Mouse (Mus musculus) ES-CJ7 (cell line): Measurements from ENCODE around the gene Coq9.

ENCODE experiments used
- DNase-seq: peaks from one replicate; pipeline ENCODE4 v3.0.0; 2011; ENCODE audit warnings: low read depth, low spot score

Gene Coq9

GRCm38 (mm10) chr8:94837662-94838574, at the start of gene Coq9, which contains the start of gene Ciapin1:
TSS of gene Coq9 (plus strand) at chr8:94838321.
TSS of gene Ciapin1 (minus strand) at chr8:94838358.
- peak; percentile 98 for DNase-seq

DNA sequence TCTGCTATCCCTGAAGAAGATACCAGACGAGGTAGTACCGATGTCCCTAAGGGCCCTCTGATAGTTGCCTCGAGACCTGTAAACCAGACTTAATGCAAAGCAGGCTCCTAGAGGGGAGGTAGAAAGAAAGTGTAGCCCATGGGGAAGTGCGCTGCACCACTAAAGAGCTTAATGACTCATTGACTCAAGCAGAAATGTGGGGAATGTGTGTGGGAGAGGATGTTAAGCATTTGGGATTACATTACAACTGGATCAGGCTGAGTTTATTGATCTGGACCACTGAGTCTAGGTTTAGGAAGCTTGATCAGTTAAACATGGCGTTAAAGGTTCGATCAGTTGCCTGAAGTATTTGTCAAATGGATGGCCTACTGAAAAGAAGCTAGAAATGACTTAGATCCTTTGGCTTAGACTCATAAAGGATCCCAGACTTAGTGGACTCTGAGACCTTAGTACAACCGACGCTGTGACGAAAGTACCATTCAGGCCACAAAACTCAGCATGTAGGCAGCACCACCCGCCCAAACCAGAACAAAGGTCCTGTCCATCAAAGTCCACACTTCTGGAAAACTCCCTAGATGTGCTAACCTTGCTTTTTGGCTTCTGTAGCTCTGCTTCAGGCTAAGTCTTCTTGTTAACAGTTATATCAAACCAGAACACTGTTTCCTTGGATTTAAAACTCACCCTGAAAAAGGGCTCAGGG, 48.7 kb upstream of the Coq9 start:
- no peak for DNase-seq

DNA sequence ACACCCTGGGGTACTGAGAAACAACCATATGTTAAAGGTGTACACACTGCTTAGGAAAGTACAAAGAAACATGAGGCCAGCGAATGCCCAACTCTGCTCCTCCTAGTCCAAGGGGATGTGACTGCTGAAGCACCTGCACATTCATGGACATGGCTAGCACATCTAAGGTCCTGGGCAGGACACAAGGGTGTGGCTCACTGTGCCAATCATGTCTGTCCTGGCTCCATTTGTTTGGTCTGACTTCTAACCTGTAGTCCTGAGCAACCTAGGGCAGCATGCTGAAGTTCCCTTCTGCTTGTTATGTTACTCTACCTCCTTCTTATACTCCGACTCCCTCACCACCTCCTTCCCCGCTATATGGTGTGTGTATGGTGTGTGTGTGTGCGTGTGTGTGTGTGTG, 43.8 kb upstream of the Coq9 start:
- no peak for DNase-seq

DNA sequence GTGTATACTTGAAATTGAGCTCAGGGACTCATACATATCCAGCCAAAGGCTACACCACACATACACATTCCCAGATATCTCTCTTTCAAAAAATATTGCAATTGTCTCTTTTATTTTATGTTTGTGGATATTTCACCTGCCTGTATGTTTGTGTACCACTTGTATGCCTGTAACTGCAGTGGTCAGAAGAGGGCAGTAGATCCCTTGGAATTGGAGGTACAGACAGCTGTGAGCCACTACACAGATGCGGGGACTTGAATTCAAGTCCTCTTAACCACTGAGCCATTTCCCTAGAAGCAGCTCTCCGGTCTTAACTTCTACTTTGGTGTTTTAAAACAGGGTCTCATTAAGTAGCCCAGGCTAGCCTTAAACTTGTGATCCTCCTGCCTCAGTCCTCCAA, 43.3 kb upstream of the Coq9 start:
- DNase-seq: no peak

DNA sequence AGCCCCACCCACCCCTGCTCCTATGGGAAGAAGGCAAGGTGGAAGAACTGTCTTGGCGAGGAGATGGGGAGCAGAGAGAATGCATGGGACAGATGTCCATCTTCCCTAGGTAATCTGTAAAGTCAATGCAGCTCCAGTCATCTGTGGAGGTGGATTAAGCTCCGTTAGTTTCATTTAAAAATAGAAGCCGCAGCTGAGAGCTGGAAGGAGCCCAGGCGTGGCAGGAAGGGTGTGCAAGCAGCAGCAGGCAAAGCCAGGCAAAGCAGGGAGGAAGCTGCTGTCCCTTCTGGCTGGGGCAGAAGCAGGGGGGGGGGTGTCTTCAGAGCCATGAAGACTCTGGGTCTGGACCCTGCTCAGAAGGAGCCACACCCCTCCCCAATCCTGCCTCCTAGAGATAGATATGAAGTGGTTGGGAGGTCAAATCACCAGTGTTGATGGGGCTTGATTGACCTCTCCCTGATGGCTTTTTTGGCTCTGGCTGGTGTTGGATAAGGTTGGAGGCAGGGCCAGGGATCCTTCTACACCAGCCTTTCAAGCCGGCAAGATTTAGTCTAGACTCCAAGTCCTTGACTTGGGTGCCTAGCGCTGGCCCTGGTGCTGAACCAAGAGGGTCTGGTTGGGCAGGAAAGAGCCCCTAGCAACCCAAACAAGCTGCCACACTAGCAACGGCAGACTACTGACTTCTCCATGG, 37.7 kb upstream of the Coq9 start:
- DNase-seq: peak; percentile 76

DNA sequence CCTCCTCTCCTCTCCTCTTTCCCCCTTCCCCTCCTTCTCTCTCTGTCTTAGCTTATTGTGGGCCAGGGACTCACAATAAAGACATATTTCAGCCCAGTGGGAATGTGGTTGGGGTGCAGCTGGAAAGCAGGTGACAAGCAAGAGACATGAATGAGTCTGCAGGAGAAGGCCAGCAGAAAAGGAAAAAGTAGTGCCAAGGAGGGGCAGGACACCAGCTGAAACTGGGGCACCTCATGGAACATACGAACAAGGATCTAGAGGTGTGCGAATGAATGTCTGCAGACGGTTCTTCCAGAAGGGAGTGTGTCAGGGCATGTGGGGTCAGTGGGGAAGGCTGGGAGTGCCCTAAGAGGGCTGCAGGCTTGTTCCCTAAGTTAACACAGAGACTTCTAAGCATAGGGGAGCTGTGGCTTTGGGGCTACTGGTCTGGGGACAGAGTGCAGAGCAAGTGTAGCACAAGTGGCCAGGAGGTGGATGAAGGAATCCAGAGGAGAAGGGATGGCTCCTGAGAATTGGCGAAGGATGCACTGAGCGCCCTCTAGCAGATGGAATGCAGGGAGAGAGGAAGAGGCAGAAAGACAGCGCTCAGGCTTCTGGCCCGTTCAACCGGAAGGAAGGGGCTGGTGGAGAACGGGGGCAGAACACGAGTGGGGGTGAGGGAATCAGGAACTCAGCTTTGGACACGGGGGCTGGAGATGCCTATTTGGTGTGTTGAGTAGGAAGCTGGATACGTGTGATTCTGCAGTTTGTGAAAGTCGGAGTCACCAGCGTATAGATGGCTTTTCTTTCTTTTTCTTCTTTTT, 36.6 kb upstream of the Coq9 start:
- DNase-seq: peak; percentile 81

- DNase-seq: no peak
These were observed 35.7 kb upstream of the Coq9 start for GRCm38 (mm10) chr8:94802375-94802774.

DNA sequence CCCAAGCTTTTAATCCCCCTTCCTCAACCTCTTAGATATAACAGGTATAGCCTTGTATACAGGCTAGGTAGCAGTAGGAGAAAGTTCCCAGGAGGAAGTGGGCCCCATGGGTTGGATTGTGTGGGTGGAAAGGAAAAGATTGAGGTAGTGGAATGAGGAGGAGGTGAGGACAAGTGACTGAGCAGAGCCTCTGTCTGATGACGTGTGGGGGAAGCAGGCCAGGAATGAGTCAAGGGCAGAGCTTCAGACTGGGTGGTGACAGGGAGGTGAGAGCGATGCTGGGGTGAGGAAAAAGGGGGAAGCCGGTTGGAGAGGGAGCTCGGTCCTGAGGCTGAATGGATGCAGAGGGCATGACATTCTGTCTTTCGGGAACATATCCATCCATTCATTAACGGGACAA, 34.6 kb upstream of the Coq9 start:
- DNase-seq: no peak

DNA sequence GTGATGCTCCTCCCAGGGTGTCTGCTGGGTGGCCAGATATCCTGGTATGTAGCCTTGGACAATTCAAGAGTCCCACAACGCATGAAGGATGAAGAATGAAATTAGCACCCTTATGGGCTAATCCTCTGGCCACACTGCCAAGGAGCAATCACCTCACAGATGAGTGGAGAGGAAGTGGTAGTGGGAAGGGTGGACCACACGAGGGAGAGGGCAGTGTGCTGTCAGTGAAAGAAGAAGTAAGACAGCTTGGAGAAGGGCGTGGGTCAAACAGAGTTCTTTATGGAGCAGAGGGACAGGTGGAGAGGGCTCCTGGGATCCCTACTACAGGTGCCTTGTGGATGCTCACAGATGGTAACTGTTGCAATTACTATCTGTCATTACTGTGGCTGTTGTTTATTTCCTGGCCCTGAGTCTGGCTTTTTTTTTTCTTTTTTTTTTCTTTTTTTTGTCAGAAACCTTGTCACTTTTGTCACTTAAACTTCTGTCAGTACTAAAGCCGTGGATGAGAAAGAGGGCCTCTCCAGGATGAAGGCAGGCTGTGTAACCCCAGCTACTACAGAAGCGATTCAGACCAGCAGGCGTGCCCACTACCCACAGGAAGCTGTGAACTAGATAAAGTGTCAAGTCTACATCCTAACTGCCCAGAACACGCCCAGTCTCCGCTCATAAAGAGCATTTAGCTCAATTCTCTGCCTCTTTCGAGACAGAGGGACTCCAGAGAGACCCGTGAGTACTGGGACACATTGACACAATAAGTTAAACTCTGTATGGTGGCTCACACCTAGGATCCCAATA, 33.4 kb upstream of the Coq9 start:
- no peak for DNase-seq

DNA sequence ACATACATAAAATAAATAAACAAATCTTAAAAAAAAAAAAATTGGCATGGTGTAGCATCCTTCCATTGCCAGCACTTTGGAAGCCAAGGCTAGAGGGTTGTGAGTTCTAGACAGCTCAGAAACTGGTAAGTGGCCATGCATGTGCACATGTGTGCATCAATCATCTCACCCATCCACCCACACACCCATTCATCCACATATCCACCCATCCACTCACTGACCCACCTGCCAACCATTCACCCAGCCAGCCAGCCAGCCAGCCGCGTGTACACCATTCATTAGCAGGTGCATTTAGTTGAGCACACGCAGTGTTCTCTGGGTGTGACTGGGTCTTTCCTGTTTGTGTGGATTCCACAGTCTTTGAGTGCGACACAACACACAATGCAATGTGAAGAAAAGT, 32.3 kb upstream of the Coq9 start:
- DNase-seq: no peak

DNA sequence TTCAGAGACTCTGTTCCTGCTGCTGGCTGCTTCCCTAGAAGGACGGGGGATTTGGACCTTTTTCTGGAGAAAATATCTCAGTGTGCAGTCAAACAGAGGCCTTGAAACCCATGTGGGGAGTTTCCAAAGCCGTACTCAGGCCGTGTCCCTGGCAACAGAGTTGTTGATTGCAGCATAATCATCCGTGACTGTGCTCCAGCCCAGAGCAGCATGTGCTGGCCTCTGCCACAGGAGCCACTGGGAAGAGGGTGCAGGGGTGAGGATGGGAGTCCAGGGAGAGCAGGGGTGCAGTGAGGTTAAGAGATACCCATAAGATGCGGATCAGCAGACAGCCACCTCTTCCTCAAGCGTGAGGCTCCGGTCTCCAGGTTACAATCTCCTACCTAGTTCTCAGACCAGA, 30.6 kb upstream of the Coq9 start:
- DNase-seq: no peak

DNA sequence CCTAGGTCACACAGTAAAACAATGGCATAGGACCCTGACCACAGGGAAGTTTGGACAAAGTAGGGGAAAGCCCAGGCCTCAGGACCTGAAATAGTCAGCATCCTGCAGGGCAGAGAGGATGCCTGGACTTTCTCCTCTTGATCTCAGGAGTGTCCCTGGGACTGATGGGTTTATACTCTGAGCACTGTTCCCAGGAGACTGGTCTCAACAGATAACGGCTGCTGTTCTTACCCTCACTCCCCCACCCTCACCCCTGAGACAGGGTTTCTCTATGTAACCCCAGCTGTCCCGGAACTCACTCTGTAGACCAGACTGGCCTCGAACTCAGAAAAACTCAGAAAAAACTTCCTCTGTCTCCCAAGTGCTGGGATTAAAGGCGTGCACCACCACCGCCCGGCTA, 29.7 kb upstream of the Coq9 start:
- no peak for DNase-seq

DNA sequence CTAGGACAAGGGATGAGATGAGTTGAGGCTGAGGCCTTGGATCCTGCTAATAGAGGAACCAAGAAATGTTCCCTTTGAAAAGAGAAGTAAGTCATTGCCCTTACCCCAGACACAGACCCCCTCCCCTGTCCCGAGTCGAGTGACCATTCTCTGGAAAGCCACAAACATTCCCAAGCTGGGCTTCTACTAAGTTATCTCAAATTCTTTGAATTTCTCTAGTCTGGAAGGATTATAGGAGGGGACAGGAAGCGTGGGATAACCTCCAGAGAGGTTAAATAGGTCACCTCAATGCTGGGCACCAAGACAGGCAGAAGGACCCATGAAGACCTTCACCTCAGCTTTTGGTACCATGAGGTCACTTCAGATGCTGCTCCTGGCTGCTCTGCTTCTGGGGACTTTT, 28.0 kb upstream of the Coq9 start, which contains the start of gene Ccl17:
TSS of gene Ccl17 (plus strand) at position 301 of the 400 bp plus-strand sequence.
- DNase-seq: no peak

DNA sequence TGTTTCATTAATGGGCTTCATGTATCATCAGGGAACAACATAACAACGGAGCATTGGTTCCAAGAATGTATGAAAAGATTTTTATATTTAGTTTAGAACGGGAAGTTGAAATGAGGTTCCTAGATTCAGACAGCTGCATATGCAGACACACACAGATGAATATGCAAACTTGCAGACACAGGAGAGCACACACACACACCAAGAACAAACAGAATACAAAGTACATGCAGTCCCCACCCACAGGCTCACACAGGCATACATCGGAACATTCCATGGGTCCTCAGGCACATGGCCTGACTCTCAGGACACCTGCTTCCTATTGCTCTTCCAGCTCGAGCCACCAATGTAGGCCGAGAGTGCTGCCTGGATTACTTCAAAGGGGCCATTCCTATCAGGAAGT, 27.3 kb upstream of the Coq9 start:
- no peak for DNase-seq

DNA sequence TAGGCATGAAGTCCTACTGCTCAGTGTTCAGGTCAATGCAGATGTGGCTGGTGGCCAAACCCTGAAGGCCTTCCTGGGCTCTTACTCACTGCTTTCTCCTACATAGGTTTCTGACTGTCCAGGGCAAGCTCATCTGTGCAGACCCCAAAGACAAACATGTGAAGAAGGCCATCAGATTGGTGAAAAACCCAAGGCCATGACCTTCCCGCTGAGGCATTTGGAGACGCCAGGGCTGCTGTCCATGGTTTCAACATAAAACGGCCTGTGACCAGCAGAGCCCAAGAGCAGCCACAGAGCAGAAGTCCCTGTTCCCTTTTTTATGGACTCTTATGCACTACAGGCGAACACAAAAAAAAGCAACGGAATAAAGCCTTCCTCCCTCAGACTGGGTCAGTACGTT, 26.5 kb upstream of the Coq9 start:
- no peak for DNase-seq

DNA sequence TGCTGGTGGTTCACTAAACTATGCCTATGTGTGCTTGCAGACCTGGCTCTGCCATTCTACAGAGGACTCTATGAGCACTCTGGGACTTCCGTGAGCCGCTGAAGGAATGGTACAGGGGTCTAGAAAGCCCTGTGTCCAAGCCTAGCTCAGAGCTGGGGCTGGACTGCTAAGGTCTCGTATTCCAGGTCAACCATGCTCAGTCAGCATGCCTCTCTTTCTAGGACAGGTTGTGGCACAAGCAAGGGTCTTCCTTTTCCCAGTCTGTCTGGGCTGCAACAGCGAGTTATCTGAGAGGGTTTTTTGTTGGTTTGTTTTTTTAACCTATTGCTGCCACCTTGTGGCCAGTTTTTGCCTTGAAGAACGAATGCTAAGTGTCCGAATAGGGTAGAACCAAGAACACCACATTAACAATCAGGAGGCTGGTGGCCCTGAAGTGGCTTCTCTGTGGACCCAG, 25.4 kb upstream of the Coq9 start:
- DNase-seq: peak; percentile 90

DNA sequence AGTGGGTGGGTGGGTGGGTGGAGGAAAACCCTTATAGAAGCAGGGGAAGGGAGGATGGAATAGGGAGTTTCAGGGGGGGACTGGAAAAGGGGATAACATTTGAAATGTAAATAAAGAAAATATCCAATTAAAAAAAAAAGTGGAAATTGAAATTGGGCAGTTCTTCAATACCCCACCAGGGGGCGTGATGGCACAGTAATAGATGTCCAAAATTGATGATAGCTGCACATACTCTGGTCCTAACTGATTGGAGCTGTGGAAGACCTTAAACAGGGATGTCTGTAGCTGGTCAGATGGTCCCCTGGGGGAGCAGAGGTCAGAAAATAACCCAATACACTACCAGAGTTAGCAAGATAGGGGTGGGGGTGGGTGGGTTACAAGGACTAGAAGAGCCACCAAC, 23.6 kb upstream of the Coq9 start:
- no peak for DNase-seq

GRCm38 (mm10) chr8:94817933-94818332, 20.2 kb upstream of the Coq9 start:
- no peak for DNase-seq

- DNase-seq: no peak
These were observed 18.4 kb upstream of the Coq9 start for GRCm38 (mm10) chr8:94819671-94820179.

- DNase-seq: peak; percentile 51
These were observed 17.6 kb upstream of the Coq9 start for GRCm38 (mm10) chr8:94820553-94820952.
